ENCODE assay signal across 12 mouse cellular contexts in the genomic region with DNA sequence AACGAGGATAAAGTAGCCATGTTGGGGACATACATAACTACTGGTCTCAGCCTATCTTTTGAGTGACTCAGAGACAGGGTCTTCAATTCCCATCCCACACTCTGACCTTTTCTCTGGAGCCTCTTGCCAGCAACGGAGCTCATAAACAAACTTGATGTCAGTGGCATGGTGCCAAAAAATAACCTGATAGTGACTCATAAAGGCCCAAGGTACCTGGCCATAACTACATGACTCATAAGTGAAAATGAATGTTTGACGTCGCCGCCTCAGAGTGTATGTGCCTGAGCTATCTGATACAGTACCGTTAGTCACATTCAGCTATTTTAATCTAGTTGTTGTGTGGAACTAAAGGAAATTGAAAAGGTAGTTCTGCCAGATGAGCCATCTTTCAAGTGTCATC. TPM values are rescaled to one million over a fixed set of nuclear protein-coding genes. Genes with fewer than 3 reads are reported as not detected.
DNase-seq lines count a peak whose midpoint lies in the region; ATAC-seq and TF ChIP-seq lines count a peak whose summit lies in the region.
"Had no signal": no experiment of that assay in that cellular context is flagged by ENCODE, and none has a peak within 500 bp of the region (broad histone marks: within the 10 kb centered on the region; RNA-seq: fewer than 3 reads in every experiment).

No protein-coding gene starts in this region.

- TF ChIP-seq CTCF in liver, adult 2 months (IDR thresholded peaks at IDR 0.05; ENCODE audit: low read depth, low read length), result no peak
- TF ChIP-seq CTCF in liver, postnatal 0 days (IDR thresholded peaks at IDR 0.05; ENCODE audit: low read depth), result no peak

- 80% methylated on average over 6 of the region's 6 CpGs for WGBS in forebrain, embryonic 12.5 days
- 80% methylated on average over 6 of the region's 6 CpGs for WGBS in forebrain, embryonic 16.5 days
- WGBS in liver, adult 2 months, result 68% methylated on average over 6 of the region's 6 CpGs
- 69% methylated on average over 6 of the region's 6 CpGs for WGBS in liver, postnatal 0 days (ENCODE audit: insufficient replicate concordance)
- WGBS in embryonic facial prominence, embryonic 10.5 days, result 85% methylated on average over 6 of the region's 6 CpGs
- WGBS in limb, embryonic 15.5 days, result 53% methylated on average over 6 of the region's 6 CpGs

- H3K4me2 ChIP-seq in forebrain, embryonic 12.5 days, result no peak overlapping the region
- no peak overlapping the region for H3K4me2 ChIP-seq in forebrain, embryonic 16.5 days (ENCODE audit: low read length)
- no peak overlapping the region for H3K4me2 ChIP-seq in liver, postnatal 0 days (ENCODE audit: low read depth, low read length)
- H3K4me2 ChIP-seq in limb, embryonic 15.5 days, result no peak overlapping the region

- no peak for TF ChIP-seq POLR2A in liver, adult 2 months (IDR thresholded peaks at IDR 0.05; ENCODE audit: extremely low read depth, insufficient read depth, low read length)

- H3K36me3 ChIP-seq in forebrain, embryonic 12.5 days (replicated peaks), result no peaks in the 10 kb centered on the region
- H3K36me3 ChIP-seq in forebrain, embryonic 16.5 days (ENCODE audit: control insufficient read depth, insufficient read depth), result no peaks in the 10 kb centered on the region
- H3K36me3 ChIP-seq in liver, adult 2 months (ENCODE audit: control insufficient read depth, insufficient read depth, low read length), result peaks cover 45% of the 10 kb centered on the region
- no peaks in the 10 kb centered on the region for H3K36me3 ChIP-seq in liver, postnatal 0 days (replicated peaks; ENCODE audit: insufficient read depth, low read length)
- H3K36me3 ChIP-seq in embryonic facial prominence, embryonic 10.5 days (replicated peaks), result no peaks in the 10 kb centered on the region
- H3K36me3 ChIP-seq in limb, embryonic 15.5 days, result no peaks in the 10 kb centered on the region

- ATAC-seq in forebrain, embryonic 12.5 days (ENCODE audit: low FRiP score), result no peak
- ATAC-seq in forebrain, embryonic 16.5 days, result no peak
- ATAC-seq in liver, postnatal 0 days, result no peak
- no peak for ATAC-seq in limb, embryonic 15.5 days (ENCODE audit: insufficient number of reproducible peaks, low FRiP score, low TSS enrichment, low read depth)

- H3K4me1 ChIP-seq in forebrain, embryonic 12.5 days, result peaks cover 79% of the 10 kb centered on the region
- peaks cover 34% of the 10 kb centered on the region for H3K4me1 ChIP-seq in forebrain, embryonic 16.5 days (replicated peaks; ENCODE audit: control insufficient read depth, insufficient read depth, low read length)
- no peaks in the 10 kb centered on the region for H3K4me1 ChIP-seq in liver, adult 2 months (ENCODE audit: control insufficient read depth, insufficient read depth, low read length)
- H3K4me1 ChIP-seq in liver, postnatal 0 days (ENCODE audit: insufficient read depth), result peaks cover 18% of the 10 kb centered on the region
- peaks cover 93% of the 10 kb centered on the region for H3K4me1 ChIP-seq in embryonic facial prominence, embryonic 10.5 days
- H3K4me1 ChIP-seq in limb, embryonic 15.5 days, result peaks cover 76% of the 10 kb centered on the region

- H3K9me3 ChIP-seq in forebrain, embryonic 12.5 days, result no peaks in the 10 kb centered on the region
- H3K9me3 ChIP-seq in forebrain, embryonic 16.5 days (ENCODE audit: control insufficient read depth, low read length), result no peaks in the 10 kb centered on the region
- no peaks in the 10 kb centered on the region for H3K9me3 ChIP-seq in liver, postnatal 0 days (ENCODE audit: low read length)
- H3K9me3 ChIP-seq in embryonic facial prominence, embryonic 10.5 days, result no peaks in the 10 kb centered on the region
- no peaks in the 10 kb centered on the region for H3K9me3 ChIP-seq in limb, embryonic 15.5 days

- H3K27me3 ChIP-seq in forebrain, embryonic 12.5 days, result no peaks in the 10 kb centered on the region; the same call in 1 of the 2 replicates
- no peaks in the 10 kb centered on the region for H3K27me3 ChIP-seq in forebrain, embryonic 16.5 days (replicated peaks; ENCODE audit: control insufficient read depth, insufficient read depth, low read length)
- no peaks in the 10 kb centered on the region for H3K27me3 ChIP-seq in liver, adult 2 months (ENCODE audit: control insufficient read depth, insufficient read depth, low read length)
- H3K27me3 ChIP-seq in liver, postnatal 0 days (ENCODE audit: insufficient read depth, low read length), result 0 out of 2 replicates have a peak, but pooled peaks cover 3% of the 10 kb centered on the region
- no peaks in the 10 kb centered on the region for H3K27me3 ChIP-seq in embryonic facial prominence, embryonic 10.5 days (replicated peaks; ENCODE audit: low read depth, poor library complexity, severe bottlenecking)
- H3K27me3 ChIP-seq in limb, embryonic 15.5 days, result no peaks in the 10 kb centered on the region

- peak; percentile 16 for DNase-seq in liver, adult 2 months (ENCODE audit: extremely low read depth, low read depth, low spot score)
- no peak for DNase-seq in liver, postnatal 0 days
- no peak for DNase-seq in embryonic facial prominence, embryonic 10.5 days (ENCODE audit: low spot score)
- no peak for DNase-seq in urinary bladder, postnatal 4 days (ENCODE audit: low spot score in 2 of 2)
- no peak for DNase-seq in spleen, adult 18-20 months
- DNase-seq: adrenal gland, adult 8-10 months; cerebellum, postnatal 10 days; kidney, adult 18-20 months had no signal

- H3K79me2 ChIP-seq in liver, adult 2 months (ENCODE audit: control insufficient read depth, insufficient read depth, low read length), result no peaks in the 10 kb centered on the region

- H3K9ac ChIP-seq in forebrain, embryonic 12.5 days, result no peak overlapping the region
- no peak overlapping the region for H3K9ac ChIP-seq in forebrain, embryonic 16.5 days (replicated peaks; ENCODE audit: low read depth, low read length)
- no peak overlapping the region for H3K9ac ChIP-seq in liver, adult 2 months (ENCODE audit: low read depth, low read length)
- H3K9ac ChIP-seq in liver, postnatal 0 days (replicated peaks), result no peak overlapping the region
- no peak overlapping the region for H3K9ac ChIP-seq in limb, embryonic 15.5 days

- H3K4me3 ChIP-seq in forebrain, embryonic 12.5 days (replicated peaks), result no peak overlapping the region
- H3K4me3 ChIP-seq in forebrain, embryonic 16.5 days (replicated peaks; ENCODE audit: low read length), result no peak overlapping the region
- no peak overlapping the region for H3K4me3 ChIP-seq in liver, adult 2 months (ENCODE audit: insufficient read depth, low read depth, low read length)
- H3K4me3 ChIP-seq in liver, postnatal 0 days (ENCODE audit: low read depth, low read length), result no peak overlapping the region
- H3K4me3 ChIP-seq in embryonic facial prominence, embryonic 10.5 days, result no peak overlapping the region
- H3K4me3 ChIP-seq in limb, embryonic 15.5 days, result no peak overlapping the region
- H3K4me3 ChIP-seq: megakaryocyte, embryonic 14.5 days had no signal

- no peak for TF ChIP-seq EP300 in liver, postnatal 0 days (IDR thresholded peaks at IDR 0.05; ENCODE audit: low read depth)

- peak overlapping the region; percentile 63; the same call in 1 of the 2 replicates for H3K27ac ChIP-seq in forebrain, embryonic 12.5 days
- no peak overlapping the region for H3K27ac ChIP-seq in forebrain, embryonic 16.5 days (ENCODE audit: low read length)
- no peak overlapping the region for H3K27ac ChIP-seq in liver, adult 2 months (replicated peaks; ENCODE audit: insufficient read depth, low read depth, low read length)
- H3K27ac ChIP-seq in liver, postnatal 0 days (ENCODE audit: low read depth), result no peak overlapping the region
- peak overlapping the region; percentile 97 for H3K27ac ChIP-seq in embryonic facial prominence, embryonic 10.5 days (replicated peaks)
- peak overlapping the region; percentile 95 for H3K27ac ChIP-seq in limb, embryonic 15.5 days

RNA-seq across cellular contexts. Expression of a gene that starts 16.9 kb away (rescaled TPM):
- polyA plus RNA-seq in forebrain, embryonic 12.5 days (2016; fragmentation: Nextera tagmentation; extraction: Ambion mirVana), result 76.3 and 80.5 TPM in 2 replicates
- polyA plus RNA-seq in forebrain, embryonic 16.5 days (2015; fragmentation: Nextera tagmentation; extraction: Ambion mirVana), result 25.5 and 28.6 TPM in 2 replicates
- 0.46 and 1.3 TPM in 2 replicates for total RNA-seq in liver, adult 2 months (2014; rRNA removed)
- polyA plus RNA-seq in liver, adult 2 months (2012; rRNA removed), result 0.09 and 0.10 TPM in 2 replicates
- polyA plus RNA-seq in liver, postnatal 0 days (2015; fragmentation: Nextera tagmentation; extraction: Ambion mirVana), result 26.1 and 31.2 TPM in 2 replicates
- polyA plus RNA-seq in embryonic facial prominence, embryonic 10.5 days (2016; fragmentation: Nextera tagmentation; extraction: Ambion mirVana), result 105 and 112 TPM in 2 replicates
- 41.8 and 43.2 TPM in 2 replicates for polyA plus RNA-seq in limb, embryonic 15.5 days (2015; fragmentation: Nextera tagmentation; extraction: Ambion mirVana)

Comparison
In these comparisons a context has a peak if more than half of its experiments do, and no peak if none do; other contexts are left out.
1. H3K27ac ChIP-seq: peak in forebrain, embryonic 12.5 days (single experiment), embryonic facial prominence, embryonic 10.5 days (single experiment) and limb, embryonic 15.5 days (single experiment); none in forebrain, embryonic 16.5 days (single experiment), liver, adult 2 months (single experiment) and liver, postnatal 0 days (single experiment).
2. RNA of a gene that starts 16.9 kb away (polyA plus RNA-seq): 105 to 112 TPM in embryonic facial prominence, embryonic 10.5 days, 76.3 to 80.5 TPM in forebrain, embryonic 12.5 days, 41.8 to 43.2 TPM in limb, embryonic 15.5 days, 26.1 to 31.2 TPM in liver, postnatal 0 days and 25.5 to 28.6 TPM in forebrain, embryonic 16.5 days; 0.09 to 0.10 TPM in liver, adult 2 months; every median in the first group is over 10 times any median in the second.